Mouse (Mus musculus): ENCODE measurements at regions not wholly inside any gene's neighbourhood (a gene's known extent, or its start where the extent isn't known, plus 50 kb on each side); places are given as distances from the start of the nearest gene placed in this dataset.

- DNase-seq (ENCODE audit: low spot score in 2 of 2), result no peak
Measured at GRCm38 (mm10) chr3:56302346-56303185, 119.1 kb upstream of the Nbea start.

DNA sequence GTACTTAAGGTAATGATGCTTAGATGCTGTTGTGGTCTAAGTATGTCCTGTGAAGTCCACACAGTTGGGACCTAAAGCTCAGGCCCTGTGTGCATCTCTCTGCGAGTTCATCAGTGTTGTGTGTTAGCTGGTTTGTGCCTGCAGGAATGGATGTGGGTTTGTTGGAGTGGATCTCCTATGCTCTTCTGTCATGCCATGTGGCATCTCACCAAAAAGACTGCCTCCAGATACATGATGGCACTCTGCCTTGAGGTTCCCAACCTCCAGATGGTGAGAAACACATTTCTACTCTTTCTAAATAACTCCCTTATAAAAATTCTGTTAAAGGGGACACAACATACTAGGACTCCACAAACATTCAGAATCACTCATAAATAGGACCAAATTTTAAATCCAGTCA lies 117.3 kb upstream of the Nbea start:
- peak; percentile 3 to 29 for DNase-seq (ENCODE audit: low spot score in 2 of 2)

DNA sequence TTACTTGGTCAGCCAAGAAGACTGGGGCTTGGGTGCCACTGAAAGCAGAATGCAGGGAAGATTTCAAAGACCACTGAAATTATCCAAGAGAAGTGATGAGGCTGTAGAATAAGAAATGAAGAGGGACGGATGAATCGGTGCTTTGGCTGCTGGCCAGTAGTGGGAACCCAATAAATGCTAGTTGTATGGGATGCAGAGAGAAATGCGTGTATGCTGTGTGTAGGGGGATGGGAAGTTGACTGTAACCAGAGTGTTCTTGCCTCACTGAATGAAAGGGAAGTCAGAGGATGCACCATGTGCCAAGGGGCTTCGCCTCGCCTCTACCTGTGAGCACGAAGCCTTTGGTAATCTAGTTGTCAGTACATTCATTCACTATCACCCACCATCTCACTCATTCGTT lies 112.1 kb upstream of the Nbea start:
- no peak for DNase-seq (ENCODE audit: low spot score in 2 of 2)

GRCm38 (mm10) chr3:56281507-56281906 lies 98.0 kb upstream of the Nbea start:
- no peak for DNase-seq (ENCODE audit: low spot score in 2 of 2)

- no peak for DNase-seq (ENCODE audit: low spot score in 2 of 2)
Measured at GRCm38 (mm10) chr3:56280330-56280957, 96.9 kb upstream of the Nbea start.

- no peak for DNase-seq (ENCODE audit: low spot score in 2 of 2)
Measured at GRCm38 (mm10) chr3:56272587-56272986, 89.1 kb upstream of the Nbea start.

DNA sequence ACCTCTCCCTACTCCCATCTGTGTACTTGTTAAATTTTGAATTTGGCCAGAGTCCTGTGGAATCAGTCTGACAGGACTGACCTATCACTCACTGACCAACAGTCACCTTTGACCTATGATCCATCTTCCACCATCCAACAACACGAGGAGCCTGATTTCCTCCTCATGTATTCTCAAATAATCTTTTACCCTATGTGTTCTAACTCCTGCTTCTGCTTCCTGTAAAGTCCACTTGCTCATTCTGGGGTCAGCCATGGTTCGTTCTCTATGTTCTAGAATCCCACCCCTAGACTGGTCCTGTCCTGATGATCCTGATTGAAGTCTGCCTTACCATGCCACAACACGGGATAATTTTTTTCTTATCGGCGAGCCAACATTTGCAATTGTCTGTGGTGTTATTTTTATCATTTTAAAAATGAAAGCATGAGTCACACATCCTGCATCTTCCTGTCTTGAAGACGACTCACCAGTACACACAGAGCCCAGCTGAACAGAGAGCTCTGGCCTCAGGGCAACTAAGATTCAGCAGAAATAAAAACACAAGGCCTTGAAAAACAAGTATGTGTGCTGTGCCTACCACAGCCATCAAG lies 86.8 kb upstream of the Nbea start:
- peak; percentile 15 to 18 for DNase-seq (ENCODE audit: low spot score in 2 of 2)

- DNase-seq (ENCODE audit: low spot score in 2 of 2), result no peak
Measured at GRCm38 (mm10) chr3:56261800-56262561, 78.5 kb upstream of the Nbea start.

- DNase-seq (ENCODE audit: low spot score in 2 of 2), result peak in 1 of 2 experiments; percentile 9
Measured at GRCm38 (mm10) chr3:56256271-56256670, 72.8 kb upstream of the Nbea start.

DNA sequence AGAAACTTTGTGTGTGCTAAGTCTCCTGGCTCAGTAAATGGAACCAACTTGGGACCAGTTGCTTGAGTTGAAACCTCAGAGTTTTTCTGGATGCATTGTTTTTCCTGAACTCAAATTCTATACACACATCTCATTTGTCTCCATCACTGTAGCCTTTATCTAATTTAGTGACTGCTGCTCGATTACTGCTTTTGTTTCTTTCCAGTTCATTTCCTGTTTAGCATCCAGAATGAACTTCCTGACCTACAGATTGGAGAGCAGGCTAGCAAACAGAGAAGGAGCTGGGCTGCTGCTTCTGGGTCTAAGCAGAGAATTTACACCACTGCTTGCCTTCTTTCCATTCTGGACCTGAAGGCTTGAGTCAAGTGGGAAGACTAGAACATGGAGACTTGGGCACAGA lies 60.9 kb upstream of the Nbea start:
- no peak for DNase-seq (ENCODE audit: low spot score in 2 of 2)

DNA sequence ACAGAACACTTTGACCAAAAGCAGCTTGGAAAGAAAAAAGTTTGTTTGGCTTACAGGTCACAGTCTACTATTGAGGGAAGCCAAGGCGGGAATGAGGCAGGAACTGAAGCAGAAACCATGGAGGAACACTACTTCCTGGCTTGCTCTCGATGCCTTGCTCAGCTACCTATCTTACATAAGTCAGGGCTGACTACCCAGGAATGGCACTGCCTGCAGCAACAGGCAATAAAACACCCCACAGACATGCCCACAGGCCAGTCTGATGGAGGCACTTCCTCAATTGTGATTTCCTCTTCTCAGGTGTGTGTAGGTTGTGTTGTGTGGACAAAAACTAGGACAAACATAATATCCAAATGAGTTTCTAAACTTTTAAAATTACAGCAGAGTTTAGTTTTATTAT lies 54.7 kb upstream of the Nbea start:
- DNase-seq (ENCODE audit: low spot score in 2 of 2), result no peak

GRCm38 (mm10) chr3:56236163-56236562 lies 52.7 kb upstream of the Nbea start:
- no peak for DNase-seq (ENCODE audit: low spot score in 2 of 2)
